Mouse (Mus musculus) testis, postnatal 10 days (tissue): ENCODE results near the gene Olfr729.

ENCODE experiments used
- DNase-seq: peaks from one replicate; pipeline ENCODE4 v3.0.0; 2021; ENCODE audit warnings: low spot score

Gene Olfr729

DNA sequence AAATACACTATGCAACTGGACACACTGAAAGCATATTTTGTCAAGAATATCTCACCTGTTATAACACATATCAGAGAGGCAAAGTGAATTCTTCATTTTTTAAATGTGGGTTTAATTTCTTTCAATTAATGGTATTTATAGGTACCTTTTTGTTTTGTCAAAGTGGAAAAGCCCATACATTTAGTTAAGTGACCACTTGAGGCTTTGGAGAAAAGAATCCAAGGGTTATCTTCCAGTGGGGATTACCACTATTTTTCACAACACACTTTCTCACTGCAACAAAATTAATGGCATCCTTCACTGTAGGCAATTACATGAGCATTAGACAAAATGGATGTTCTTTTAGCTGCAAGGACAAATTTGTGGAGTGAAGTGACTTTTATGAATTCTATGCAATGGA lies at the start of gene Olfr729:
Gene Olfr729, minus strand, starts transcription at position 101 of the 400 bp plus-strand sequence.
- no peak for DNase-seq

- no peak for DNase-seq
Measured at GRCm38 (mm10) chr14:50188098-50188497, 35.4 kb upstream of the Olfr729 start, which contains the start of gene Olfr730. TSS of gene Olfr730 (minus strand) at chr14:50188198.

- DNase-seq = no peak
Measured at GRCm38 (mm10) chr14:50142580-50142979, 10.1 kb downstream of the Olfr729 start, which contains the start of gene Olfr728. TSS of gene Olfr728 (minus strand) at chr14:50142680.

DNA sequence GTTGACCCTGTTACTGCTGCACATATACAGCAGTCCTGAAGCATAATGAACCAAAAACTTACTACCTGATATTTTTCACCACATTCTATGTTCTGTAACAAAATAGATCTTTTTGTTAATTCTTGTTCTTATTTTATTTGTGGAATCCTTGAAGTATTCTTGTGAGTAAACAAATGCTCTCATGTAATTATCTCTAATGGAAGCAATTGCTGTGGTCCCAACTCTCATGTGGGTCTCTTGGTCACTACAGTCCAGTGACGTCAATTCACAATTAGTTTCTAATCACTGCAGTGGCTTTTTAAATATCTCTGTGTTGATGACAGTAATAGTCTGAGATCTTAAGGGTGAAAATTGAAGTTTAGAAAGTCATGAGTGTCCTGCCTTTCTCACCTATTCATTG lies 29.8 kb downstream of the Olfr729 start, which contains the start of gene Olfr727:
Gene Olfr727, plus strand, starts transcription at position 301 of the 400 bp plus-strand sequence.
- DNase-seq = no peak
